Mouse (Mus musculus) spleen, adult 18-20 months (tissue): ENCODE measurements around the gene Hoxb3.

Experiments used
- DNase-seq, 2 experiments: peaks; one replicate each; pipeline ENCODE4 v3.0.0; 2022; ENCODE audit warnings: mixed read lengths in 2 of 2

Gene Hoxb3

DNA sequence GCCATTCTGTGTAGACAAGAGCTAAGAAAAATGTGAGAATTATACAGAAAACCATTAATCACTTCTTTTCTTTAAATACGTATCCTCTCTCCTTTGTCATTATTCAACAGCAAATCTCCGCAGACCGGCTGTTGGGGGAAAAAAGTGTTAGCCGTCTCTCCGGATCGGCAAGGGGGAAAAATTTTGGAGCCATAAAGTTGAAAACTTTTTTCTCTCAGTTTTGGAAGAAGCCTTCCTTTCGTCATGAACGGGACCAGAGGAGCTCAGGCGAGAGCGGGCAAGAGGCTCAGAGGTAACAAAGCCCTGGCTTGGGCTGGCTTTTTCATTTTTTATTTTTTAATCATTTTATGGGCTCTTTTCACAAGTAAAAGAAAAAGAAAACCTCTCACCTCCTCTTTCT, at the start of gene Hoxb3:
TSS of gene Hoxb3 (plus strand) at position 173 of the 400 bp plus-strand sequence.
- DNase-seq = no peak

GRCm38 (mm10) chr11:96274428-96274827, 48.7 kb upstream of the Hoxb3 start:
- no peak for DNase-seq

- DNase-seq = no peak
These were observed 47.2 kb upstream of the Hoxb3 start for GRCm38 (mm10) chr11:96275896-96276295.

GRCm38 (mm10) chr11:96277151-96278044, 45.7 kb upstream of the Hoxb3 start:
- DNase-seq = no peak

DNA sequence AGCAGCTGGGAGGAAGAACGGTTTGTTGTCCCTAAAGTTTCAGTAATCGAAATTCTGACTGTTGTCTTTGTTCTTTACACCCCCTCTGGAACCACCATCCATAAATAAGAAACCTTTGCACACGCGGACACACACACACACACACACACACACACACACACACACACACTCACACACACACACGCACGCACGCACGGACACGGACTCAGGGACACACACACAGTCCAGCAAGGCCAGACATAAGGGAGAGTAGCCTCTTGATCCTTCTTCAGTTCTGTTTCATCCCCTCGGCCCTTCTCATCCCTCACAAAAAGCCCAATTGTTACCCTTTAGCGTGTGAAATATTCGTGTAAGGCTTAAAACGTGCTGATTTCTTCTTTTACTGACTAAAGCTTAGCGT, 44.8 kb upstream of the Hoxb3 start:
- no peak for DNase-seq

DNA sequence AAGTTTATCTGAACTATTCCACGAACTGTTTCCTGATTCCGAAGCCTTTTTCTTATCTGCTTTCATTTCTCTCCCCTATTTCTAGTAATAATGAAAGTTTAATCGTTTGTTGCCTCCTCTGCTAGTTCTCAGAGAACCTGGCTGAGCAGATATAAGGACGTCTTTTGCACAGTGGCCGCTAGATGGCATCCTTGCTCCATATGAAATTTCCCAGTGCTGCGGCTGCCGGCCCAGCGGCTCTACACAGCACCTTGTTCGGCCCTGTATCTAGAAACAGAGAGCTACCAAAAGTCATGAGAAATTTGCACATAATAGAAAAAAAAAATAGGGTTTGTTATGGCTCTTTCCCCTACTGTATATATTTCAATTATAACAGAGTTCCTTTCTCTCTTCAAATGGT, 44.4 kb upstream of the Hoxb3 start:
- peak; percentile 49 to 77 for DNase-seq

DNA sequence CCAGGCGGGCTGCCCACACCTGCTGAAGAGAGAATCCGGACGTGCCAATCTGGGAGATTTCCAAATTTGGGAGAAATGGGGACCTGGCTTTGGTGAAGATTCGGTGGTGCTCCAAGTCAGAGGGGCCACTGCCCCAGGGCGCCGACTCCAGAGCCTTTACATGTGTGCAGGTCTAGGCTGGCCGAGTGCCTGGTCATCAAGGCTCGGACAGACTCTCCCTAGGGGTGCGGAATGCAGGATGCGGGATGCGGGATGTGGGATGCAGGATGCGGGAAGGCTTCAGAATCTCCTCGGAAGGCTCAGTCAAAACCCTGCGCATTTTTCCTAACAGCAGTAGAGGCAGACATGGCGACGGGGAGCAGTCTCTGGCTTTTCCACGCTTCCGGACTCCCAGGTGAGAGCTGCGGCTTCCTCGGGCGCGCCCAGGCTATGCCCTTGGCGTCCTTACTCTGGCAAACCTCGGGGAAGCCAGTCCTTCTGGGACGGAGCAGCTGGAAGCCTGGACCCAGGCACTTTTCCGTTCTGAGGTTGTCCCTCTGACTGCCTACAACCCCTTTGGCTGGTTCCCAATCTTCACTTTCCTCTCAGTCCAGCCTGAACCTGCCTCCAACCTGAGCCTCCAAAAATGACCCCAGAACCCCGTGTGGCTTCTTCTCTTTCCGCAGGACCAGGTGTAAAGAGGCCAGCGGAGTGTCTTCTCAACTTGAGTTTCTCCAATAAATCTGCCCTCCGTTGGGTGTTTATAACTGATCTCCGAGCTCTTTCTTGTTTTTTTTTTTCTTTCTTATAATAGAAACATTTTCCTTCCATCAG, 43.5 kb upstream of the Hoxb3 start:
- DNase-seq = no peak

- no peak for DNase-seq
These were observed 42.4 kb upstream of the Hoxb3 start for GRCm38 (mm10) chr11:96280399-96281378.

GRCm38 (mm10) chr11:96281396-96281795, 41.7 kb upstream of the Hoxb3 start:
- no peak for DNase-seq

- DNase-seq = no peak
These were observed 41.1 kb upstream of the Hoxb3 start, which contains the start of gene Hoxb8 for GRCm38 (mm10) chr11:96281855-96282570. TSS of gene Hoxb8 (plus strand) at chr11:96281905.

DNA sequence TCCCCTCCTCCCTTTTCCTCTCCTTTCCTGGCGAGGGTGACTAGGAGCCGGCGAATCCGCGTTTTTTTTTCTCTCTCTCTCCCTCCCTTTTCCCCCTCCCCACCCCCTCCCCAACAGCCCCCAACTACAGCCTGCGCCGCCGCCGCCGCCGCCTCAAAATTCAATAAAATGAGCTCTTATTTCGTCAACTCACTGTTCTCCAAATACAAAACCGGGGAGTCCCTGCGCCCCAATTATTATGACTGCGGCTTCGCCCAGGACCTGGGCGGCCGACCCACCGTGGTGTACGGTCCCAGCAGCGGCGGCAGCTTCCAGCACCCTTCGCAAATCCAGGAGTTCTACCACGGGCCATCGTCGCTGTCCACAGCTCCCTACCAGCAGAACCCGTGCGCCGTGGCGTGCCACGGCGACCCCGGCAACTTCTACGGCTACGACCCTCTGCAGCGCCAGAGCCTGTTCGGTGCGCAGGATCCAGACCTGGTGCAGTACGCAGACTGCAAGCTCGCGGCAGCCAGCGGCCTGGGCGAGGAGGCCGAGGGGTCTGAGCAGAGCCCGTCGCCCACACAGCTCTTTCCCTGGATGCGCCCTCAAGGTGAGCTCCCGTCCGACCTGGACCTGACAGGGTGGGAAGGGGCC, 40.2 kb upstream of the Hoxb3 start:
- no peak for DNase-seq

DNA sequence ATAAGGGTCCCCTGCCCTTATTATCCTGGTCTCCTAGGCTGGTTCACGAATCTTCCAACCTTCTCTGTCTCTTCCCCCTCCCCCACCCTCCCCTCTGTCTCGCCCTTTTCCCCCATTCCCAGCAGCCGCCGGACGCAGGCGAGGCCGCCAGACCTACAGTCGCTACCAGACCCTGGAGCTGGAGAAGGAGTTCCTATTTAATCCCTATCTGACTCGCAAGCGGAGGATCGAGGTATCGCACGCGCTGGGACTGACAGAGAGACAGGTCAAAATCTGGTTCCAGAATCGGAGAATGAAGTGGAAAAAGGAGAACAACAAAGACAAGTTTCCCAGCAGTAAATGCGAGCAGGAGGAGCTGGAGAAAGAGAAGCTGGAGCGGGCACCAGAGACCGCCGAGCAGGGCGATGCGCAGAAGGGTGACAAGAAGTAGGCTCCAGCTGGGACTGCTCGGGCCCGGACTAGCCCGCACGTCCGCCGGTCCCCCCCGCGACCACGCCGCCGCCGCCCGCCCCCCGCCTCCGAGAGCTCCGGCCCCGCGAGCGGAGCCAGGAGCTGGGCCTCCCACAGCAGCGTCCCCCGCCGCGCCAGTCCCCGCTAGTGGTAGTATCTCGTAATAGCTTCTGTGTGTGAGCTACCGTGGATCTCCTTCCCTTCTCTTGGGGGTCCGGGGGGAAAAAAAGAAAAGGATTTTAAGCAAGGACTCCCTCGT, 38.9 kb upstream of the Hoxb3 start:
- peak in 1 of 2 experiments; percentile 46 for DNase-seq

- no peak for DNase-seq
These were observed 38.1 kb upstream of the Hoxb3 start for GRCm38 (mm10) chr11:96284774-96285734.

GRCm38 (mm10) chr11:96285771-96286738, 37.1 kb upstream of the Hoxb3 start, which contains the start of gene Hoxb7:
TSS of gene Hoxb7 (plus strand) at chr11:96286623.
- peak in 1 of 2 experiments; percentile 49 for DNase-seq

DNA sequence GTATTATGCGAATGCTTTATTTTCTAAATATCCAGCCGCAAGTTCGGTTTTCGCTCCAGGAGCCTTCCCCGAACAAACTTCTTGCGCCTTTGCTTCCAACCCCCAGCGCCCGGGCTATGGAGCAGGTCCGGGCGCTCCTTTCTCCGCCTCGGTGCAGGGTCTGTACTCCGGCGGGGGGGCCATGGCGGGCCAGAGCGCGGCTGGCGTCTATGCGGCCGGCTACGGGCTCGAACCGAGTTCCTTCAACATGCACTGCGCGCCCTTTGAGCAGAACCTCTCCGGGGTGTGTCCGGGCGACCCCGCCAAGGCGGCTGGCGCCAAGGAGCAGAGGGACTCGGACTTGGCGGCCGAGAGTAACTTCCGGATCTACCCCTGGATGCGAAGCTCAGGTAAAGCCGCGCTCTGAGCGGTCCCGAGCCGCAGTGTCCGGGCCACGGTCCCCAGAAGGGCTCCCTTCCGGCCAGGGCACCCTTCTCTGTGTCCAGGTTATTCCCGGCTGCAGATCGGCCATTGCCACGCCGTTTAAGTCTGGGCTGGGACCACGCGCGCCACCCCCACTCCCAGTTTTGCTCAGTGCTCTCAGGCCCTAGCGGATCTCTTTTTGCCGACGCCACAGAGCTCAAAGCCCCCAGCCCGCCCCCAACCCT, 36.3 kb upstream of the Hoxb3 start:
- DNase-seq = peak in 1 of 2 experiments; percentile 22

DNA sequence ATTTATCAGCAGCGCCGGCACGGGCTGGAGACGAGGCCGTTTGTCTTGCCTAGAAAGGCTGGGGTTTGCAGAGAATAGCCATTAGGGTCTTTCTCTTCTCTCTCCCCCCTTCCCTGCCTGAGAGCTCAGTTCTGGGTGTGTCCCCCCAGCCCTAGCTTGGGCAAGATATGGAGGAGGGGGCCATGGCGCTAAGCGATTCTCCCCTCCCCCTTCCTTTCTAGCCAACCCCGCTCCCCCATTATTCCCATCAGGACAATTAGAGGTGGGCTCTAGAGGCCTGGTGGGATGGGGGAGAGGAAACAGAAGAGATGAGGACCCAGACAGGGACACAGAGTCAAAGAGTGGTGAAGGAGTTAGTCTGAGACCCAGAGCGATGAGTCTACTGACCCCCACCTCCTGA, 35.7 kb upstream of the Hoxb3 start:
- DNase-seq = no peak

DNA sequence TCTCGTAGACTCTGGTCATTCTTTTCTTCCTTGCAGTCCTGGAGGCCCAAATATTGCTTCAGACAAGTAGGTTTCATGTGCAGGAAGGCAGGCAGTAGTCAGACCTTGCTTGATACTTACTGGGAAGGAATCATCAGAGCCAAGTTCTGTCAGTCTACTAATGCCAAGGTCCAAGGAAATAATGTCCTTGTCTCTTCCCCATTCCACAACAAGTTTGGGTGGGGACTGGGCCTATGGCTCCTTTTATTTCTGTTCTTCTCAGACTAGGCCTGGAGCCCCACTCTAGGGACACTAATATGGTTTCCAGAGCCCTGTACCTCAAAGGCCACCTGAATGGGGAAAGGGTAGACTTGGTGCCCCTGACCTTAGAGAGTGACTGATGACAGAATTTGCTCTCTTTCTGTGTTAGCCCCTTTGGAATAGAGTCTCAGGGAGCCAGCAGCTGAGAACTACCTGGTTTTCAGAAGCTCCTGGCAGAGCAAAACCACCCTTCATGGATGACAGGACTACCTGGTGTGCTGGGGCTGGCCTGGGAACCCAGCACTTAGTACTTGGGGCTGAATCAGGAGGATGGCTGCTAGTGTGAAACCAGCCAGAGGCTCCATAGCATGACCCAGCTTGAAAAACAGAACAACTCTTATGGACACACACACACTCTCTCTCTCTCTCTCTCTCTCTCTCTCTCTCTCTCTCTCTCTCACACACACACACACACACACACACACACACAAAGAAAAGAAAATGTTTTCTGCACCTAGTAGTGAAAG, 34.5 kb upstream of the Hoxb3 start:
- DNase-seq = no peak
